Mouse (Mus musculus): Measurements from ENCODE around the gene Anapc11. TPM values are rescaled to one million over a fixed set of nuclear protein-coding genes. Genes with fewer than 3 reads are reported as not detected.
"Not testable (repeated sequence)": the region's sequence is repeated elsewhere in the genome, so short reads cannot be mapped to it uniquely, and the experiment has no call there.

Gene Anapc11
- total RNA-seq, 2 experiments from 2014 or later = 86.0 to 102 TPM

- DNase-seq = no peak
These were observed 24.0 kb upstream of the Anapc11 start for GRCm38 (mm10) chr11:120574278-120574600.

GRCm38 (mm10) chr11:120575046-120575445 is 23.2 kb upstream of the Anapc11 start:
- DNase-seq = no peak

- no peak for DNase-seq
These were observed 22.3 kb upstream of the Anapc11 start for GRCm38 (mm10) chr11:120575940-120576339.

- no peak for DNase-seq
These were observed 21.7 kb upstream of the Anapc11 start for GRCm38 (mm10) chr11:120576365-120576981.

- no peak for DNase-seq
These were observed 20.8 kb upstream of the Anapc11 start for GRCm38 (mm10) chr11:120577211-120578023.

GRCm38 (mm10) chr11:120578024-120578693 is 20.1 kb upstream of the Anapc11 start:
- no peak for DNase-seq

GRCm38 (mm10) chr11:120578694-120579243 is 19.5 kb upstream of the Anapc11 start:
- DNase-seq = peak in 1 of 2 experiments; percentile 22

GRCm38 (mm10) chr11:120579316-120580107 is 18.7 kb upstream of the Anapc11 start:
- peak; percentile 63 to 75 for DNase-seq

GRCm38 (mm10) chr11:120580190-120580589 is 18.0 kb upstream of the Anapc11 start:
- DNase-seq = no peak

GRCm38 (mm10) chr11:120580871-120581331 is 17.3 kb upstream of the Anapc11 start:
- peak; percentile 57 to 68 for DNase-seq

- DNase-seq = peak; percentile 91 to 94
These were observed 16.5 kb upstream of the Anapc11 start, which contains the start of gene Arhgdia for GRCm38 (mm10) chr11:120581490-120582267. Arhgdia (minus strand) TSS chr11:120581624.

- peak in 1 of 2 experiments; percentile 41 for DNase-seq
These were observed 15.8 kb upstream of the Anapc11 start for GRCm38 (mm10) chr11:120582268-120582981.

- not testable (repeated sequence) for DNase-seq
These were observed 15.3 kb upstream of the Anapc11 start for GRCm38 (mm10) chr11:120582982-120583293.

- no peak for DNase-seq
These were observed 14.3 kb upstream of the Anapc11 start for GRCm38 (mm10) chr11:120583937-120584336.

- DNase-seq = no peak
These were observed 9.7 kb upstream of the Anapc11 start for GRCm38 (mm10) chr11:120588531-120588930.

GRCm38 (mm10) chr11:120597240-120598235 is 683 bp upstream of the Anapc11 start:
- peak in 1 of 2 experiments; percentile 54 for DNase-seq

- DNase-seq = no peak
These were observed 849 bp downstream of the Anapc11 start for GRCm38 (mm10) chr11:120598990-120599549.

- DNase-seq = no peak
These were observed 2.5 kb downstream of the Anapc11 start for GRCm38 (mm10) chr11:120600716-120601115.

GRCm38 (mm10) chr11:120603545-120603944 is 5.3 kb downstream of the Anapc11 start:
- DNase-seq = no peak
